Mouse (Mus musculus) gastrocnemius, adult 2 months (tissue): ENCODE data around the gene Zc3h10. TPM values are rescaled to one million over a fixed set of nuclear protein-coding genes. Genes with fewer than 3 reads are reported as not detected.
"Not testable (repeated sequence)": the region's sequence is repeated elsewhere in the genome, so short reads cannot be mapped to it uniquely, and the experiment has no call there.

ENCODE experiments used
- DNase-seq: peaks from one replicate; pipeline ENCODE4 v3.0.0; 2022
- H3K27ac ChIP-seq: fragments of 200-600 bp; 2 replicates; pipeline ENCODE4 v1.8.1; 2022; ENCODE audit warnings: mild to moderate bottlenecking
- H3K4me3 ChIP-seq: fragments of 200-600 bp; 2 replicates; pipeline ENCODE4 v1.8.1; 2022; ENCODE audit warnings: mild to moderate bottlenecking, moderate library complexity
- CTCF ChIP-seq: fragments of 200-600 bp; IDR thresholded peaks from 2 replicates; pipeline ENCODE4 v1.8.1; 2022; ENCODE audit warnings: antibody characterized with exemption, mild to moderate bottlenecking, moderate library complexity
- intact Hi-C: fragments of 180-260 bp; cut with DNase I; formaldehyde crosslinking; loops from one replicate; pipeline ENCODE4 v1.15.1; 2025
- total RNA-seq, 2 experiments: library from RNA; stranded (reverse); gene quantifications; 2 replicates each; pipeline ENCODE4 v1.2.3; 2021

Gene Zc3h10
- total RNA-seq, 2 experiments from 2014 or later: 4.2 to 6.5 TPM

- Histone ChIP-seq H3K4me3 (no peak overlapping the region), H3K27ac (no peak overlapping the region)
- intact Hi-C loops: no loop called here
- no peak for DNase-seq
- no peak for TF ChIP-seq CTCF
Measured at GRCm38 (mm10) chr10:128579731-128580130, 32.2 kb upstream of the Zc3h10 start.

- intact Hi-C loops: no loop called here
- Histone ChIP-seq H3K4me3 (no peak overlapping the region), H3K27ac (no peak overlapping the region)
- no peak for DNase-seq
- no peak for TF ChIP-seq CTCF
Measured at GRCm38 (mm10) chr10:128579298-128579697, 31.7 kb upstream of the Zc3h10 start.

- Histone ChIP-seq H3K4me3 (no peak overlapping the region), H3K27ac (no peak overlapping the region)
- TF ChIP-seq CTCF: no peak
- DNase-seq: no peak
- intact Hi-C loops: no loop called here
Measured at GRCm38 (mm10) chr10:128578330-128578729, 30.8 kb upstream of the Zc3h10 start.

- intact Hi-C loops: no loop called here
- H3K4me3 ChIP-seq: no peak overlapping the region
- no peak overlapping the region for H3K27ac ChIP-seq
- peak; percentile 32; the same call in 1 of the 2 replicates for TF ChIP-seq CTCF
- DNase-seq: no peak
Measured at GRCm38 (mm10) chr10:128575063-128575462, 27.5 kb upstream of the Zc3h10 start.

GRCm38 (mm10) chr10:128565788-128566531, 18.4 kb upstream of the Zc3h10 start, which contains the start of gene Pa2g4:
Gene Pa2g4 (minus strand): TSS chr10:128565987.
- intact Hi-C loops: loop anchor here (2.0 to 5.0 kb wide), 3 partner anchors 46 to 106 kb away; partner anchors contain the start of genes Rps26 and Suox
- peak; percentile 99 for DNase-seq
- no peak for TF ChIP-seq CTCF
- Histone ChIP-seq H3K27ac (peak within 1 kb of the TSS; percentile 91), H3K4me3 (peak within 1 kb of the TSS; percentile 79)

- peak overlapping the region; percentile 91 for H3K27ac ChIP-seq
- intact Hi-C loops: loop anchor here (2.0 to 5.0 kb wide), 3 partner anchors 47 to 107 kb away; partner anchors contain the start of genes Rps26 and Suox
- DNase-seq: peak; percentile 45
- H3K4me3 ChIP-seq: peak overlapping the region; percentile 79
- no peak for TF ChIP-seq CTCF
Measured at GRCm38 (mm10) chr10:128565206-128565787, 17.7 kb upstream of the Zc3h10 start.

GRCm38 (mm10) chr10:128563544-128563943, 16.0 kb upstream of the Zc3h10 start:
- intact Hi-C loops: no loop called here
- no peak for DNase-seq
- Histone ChIP-seq H3K4me3 (no peak overlapping the region), H3K27ac (no peak overlapping the region)
- TF ChIP-seq CTCF: no peak

GRCm38 (mm10) chr10:128556963-128557362, 9.4 kb upstream of the Zc3h10 start:
- Histone ChIP-seq H3K27ac (no peak overlapping the region), H3K4me3 (no peak overlapping the region)
- DNase-seq: no peak
- no peak for TF ChIP-seq CTCF
- intact Hi-C loops: no loop called here

- no peak for DNase-seq
- H3K27ac ChIP-seq: no peak overlapping the region
- H3K4me3 ChIP-seq: no peak overlapping the region
- intact Hi-C loops: no loop called here
- TF ChIP-seq CTCF: peak; percentile 43
Measured at GRCm38 (mm10) chr10:128556286-128556685, 8.7 kb upstream of the Zc3h10 start.

- DNase-seq, H3K27ac ChIP-seq, intact Hi-C loops, H3K4me3 ChIP-seq: not testable (repeated sequence)
Measured at GRCm38 (mm10) chr10:128555567-128555966, 8.0 kb upstream of the Zc3h10 start.

GRCm38 (mm10) chr10:128550144-128550823, 2.7 kb upstream of the Zc3h10 start:
- intact Hi-C loops, DNase-seq: not testable (repeated sequence)

GRCm38 (mm10) chr10:128549682-128550057, 2.1 kb upstream of the Zc3h10 start:
- intact Hi-C loops: loop anchor here (10.0 kb wide), 1 partner anchor 175 kb away; the partner anchor contains the start of gene Ankrd52
- Histone ChIP-seq H3K27ac (peak overlapping the region; percentile 97), H3K4me3 (peak overlapping the region; percentile 81)
- DNase-seq: peak; percentile 52

More at GRCm38 (mm10) chr10:128550144-128550823, 2.7 kb upstream of the Zc3h10 start:
- not testable (repeated sequence) for H3K4me3 ChIP-seq
- peak overlapping the region; percentile 97 for H3K27ac ChIP-seq
